Mouse (Mus musculus) frontal cortex, postnatal 10 days (tissue): ENCODE data around the gene Lpin1.

Experiments used
- DNase-seq, 2 experiments: peaks; one replicate each; pipeline ENCODE4 v3.0.0; 2022; ENCODE audit warnings: low spot score in 2 of 2, mixed read lengths in 1 of 2

Gene Lpin1

GRCm38 (mm10) chr12:16528650-16529049, 82.1 kb downstream of the Lpin1 start:
- no peak for DNase-seq

GRCm38 (mm10) chr12:16527941-16528340, 82.8 kb downstream of the Lpin1 start:
- no peak for DNase-seq

- no peak for DNase-seq
These were observed 83.9 kb downstream of the Lpin1 start for GRCm38 (mm10) chr12:16526862-16527261.

GRCm38 (mm10) chr12:16526134-16526533, 84.6 kb downstream of the Lpin1 start:
- no peak for DNase-seq

- DNase-seq: peak; percentile 53 to 55
These were observed 95.6 kb downstream of the Lpin1 start for GRCm38 (mm10) chr12:16515183-16515582.

GRCm38 (mm10) chr12:16512991-16513390, 97.8 kb downstream of the Lpin1 start:
- DNase-seq: no peak

GRCm38 (mm10) chr12:16509122-16509752, 101.5 kb downstream of the Lpin1 start:
- DNase-seq: peak; percentile 53 to 64

- DNase-seq: no peak
These were observed 103.7 kb downstream of the Lpin1 start for GRCm38 (mm10) chr12:16506796-16507790.

GRCm38 (mm10) chr12:16504244-16504643, 106.5 kb downstream of the Lpin1 start:
- no peak for DNase-seq

- DNase-seq: no peak
These were observed 112.8 kb downstream of the Lpin1 start for GRCm38 (mm10) chr12:16497960-16498359.

- no peak for DNase-seq
These were observed 118.1 kb downstream of the Lpin1 start for GRCm38 (mm10) chr12:16492713-16493112.

GRCm38 (mm10) chr12:16488899-16489298, 121.9 kb downstream of the Lpin1 start:
- DNase-seq: no peak

- DNase-seq: no peak
These were observed 123.3 kb downstream of the Lpin1 start for GRCm38 (mm10) chr12:16487453-16487852.
